Mouse (Mus musculus) brain, embryonic 14.5 days (tissue): Measurements from ENCODE around the gene Parvg. TPM values are rescaled to one million over a fixed set of nuclear protein-coding genes. Genes with fewer than 3 reads are reported as not detected.

Source experiments
- DNase-seq: peaks from one replicate; pipeline ENCODE4 v3.0.0-alpha.2; 2011; ENCODE audit warnings: low read depth
- CTCF ChIP-seq: fragments of 200-500 bp; IDR thresholded peaks from 2 replicates; pipeline ENCODE4 v1.5.1; 2012; ENCODE audit warnings: inconsistent platforms, mild to moderate bottlenecking, moderate library complexity, borderline replicate concordance; ENCODE audit not compliant: insufficient read depth, insufficient read length; ENCODE audit errors: extremely low read depth
- POLR2A ChIP-seq: fragments of 200-500 bp; IDR thresholded peaks from 2 replicates; pipeline ENCODE4 v1.6.1; 2012; ENCODE audit warnings: mild to moderate bottlenecking, inconsistent platforms, borderline replicate concordance; ENCODE audit not compliant: poor library complexity, insufficient read depth, insufficient read length, severe bottlenecking; ENCODE audit errors: extremely low read depth
- polyA plus RNA-seq: library from polyadenylated mRNA; depleted of rRNA; stranded (reverse); fragments of >200 nt; gene quantifications from 2 replicates; pipeline ENCODE4 v1.2.3, GENCODE M21; 2012; rRNA removed

The Parvg gene
- polyA plus RNA-seq, 1 experiment, result 1.3 TPM

DNA sequence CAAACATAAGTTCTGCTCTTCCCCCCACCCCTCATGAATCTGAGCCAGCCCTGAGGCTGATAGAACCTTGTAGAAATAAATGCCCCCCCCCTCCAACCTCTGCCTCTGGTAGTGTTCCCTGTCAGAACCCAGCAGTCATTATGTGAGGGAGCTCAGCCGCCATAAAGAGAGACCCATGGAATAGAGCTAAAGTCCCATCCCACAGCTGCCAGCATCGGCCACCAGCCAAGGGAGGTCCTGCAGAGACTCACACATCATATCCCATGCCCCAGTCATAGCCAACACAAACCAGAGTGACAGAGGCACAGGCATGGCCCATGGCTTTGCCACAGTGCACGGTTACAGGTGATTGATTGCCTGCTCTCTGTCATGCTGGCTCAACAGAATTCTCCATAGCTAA lies 40.9 kb downstream of the Parvg start:
- TF ChIP-seq POLR2A (no peak), CTCF (no peak)
- DNase-seq, result no peak

DNA sequence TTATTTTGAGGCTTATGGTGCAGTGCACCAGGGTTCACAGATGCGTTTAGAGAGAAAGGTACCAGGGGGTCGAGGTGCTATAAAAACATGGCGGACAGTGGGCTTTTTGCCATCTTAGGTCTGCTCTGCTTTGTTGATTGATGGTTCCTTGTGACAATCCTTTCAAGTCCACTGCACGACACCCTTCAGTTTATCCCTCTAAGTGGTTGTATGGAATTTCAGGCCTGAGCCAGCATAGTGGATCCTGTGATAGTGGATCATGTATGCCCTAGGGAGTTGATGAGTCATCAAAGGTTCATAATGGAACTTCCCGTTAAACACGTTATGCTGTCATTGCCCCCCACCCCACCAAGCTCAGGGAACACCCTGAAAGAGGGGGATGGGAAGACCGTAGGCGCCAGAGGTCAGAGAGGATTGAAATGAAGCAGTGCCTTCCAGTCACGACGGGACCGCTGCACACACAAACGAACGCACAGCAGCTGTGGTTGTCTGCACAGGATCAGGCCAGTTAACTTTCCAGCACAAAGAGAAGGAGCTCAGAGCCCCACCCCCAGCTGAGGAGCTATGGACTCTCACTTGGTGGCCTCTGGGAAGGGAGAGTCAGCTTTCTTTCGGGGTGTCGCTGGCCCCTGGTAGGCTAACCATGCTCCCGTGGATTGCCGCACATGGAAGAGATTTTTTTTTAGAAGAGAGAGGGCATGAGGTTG lies 42.0 kb downstream of the Parvg start:
- TF ChIP-seq CTCF (no peak), POLR2A (no peak)
- DNase-seq, result peak; percentile 43

- TF ChIP-seq CTCF, result no peak
- TF ChIP-seq POLR2A, result no peak
- peak; percentile 50 for DNase-seq
Measured at GRCm38 (mm10) chr15:84366574-84366989, 42.8 kb downstream of the Parvg start.

- no peak for DNase-seq
- TF ChIP-seq CTCF (no peak), POLR2A (no peak)
Measured at GRCm38 (mm10) chr15:84367402-84367801, 43.6 kb downstream of the Parvg start.

DNA sequence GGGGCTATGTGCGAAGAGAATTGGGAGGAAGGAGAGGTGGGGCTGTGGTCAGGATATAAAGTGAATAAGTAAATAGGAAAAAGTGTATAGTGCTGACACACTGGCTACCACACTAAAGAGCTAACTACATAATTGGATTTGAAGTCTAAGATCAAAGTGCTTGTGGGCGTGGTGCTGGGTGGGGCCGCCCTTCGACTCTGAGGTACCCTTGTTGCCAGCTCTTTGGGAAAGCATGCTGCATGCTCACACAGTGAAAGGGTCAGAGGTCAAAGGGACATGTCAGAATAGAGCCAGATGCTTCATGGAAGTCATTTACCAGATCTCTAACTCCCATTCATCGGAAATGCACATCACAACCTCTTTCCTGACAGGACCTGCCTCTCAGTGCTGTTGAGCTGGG lies 49.0 kb downstream of the Parvg start:
- DNase-seq, result no peak
- TF ChIP-seq POLR2A, result no peak

GRCm38 (mm10) chr15:84378734-84379133 lies 54.9 kb downstream of the Parvg start:
- DNase-seq, result no peak
- no peak for TF ChIP-seq POLR2A
- no peak for TF ChIP-seq CTCF

- TF ChIP-seq POLR2A (no peak), CTCF (no peak)
- no peak for DNase-seq
Measured at GRCm38 (mm10) chr15:84380181-84380580, 56.4 kb downstream of the Parvg start.

GRCm38 (mm10) chr15:84384066-84384465 lies 60.2 kb downstream of the Parvg start:
- TF ChIP-seq CTCF (no peak), POLR2A (no peak)
- DNase-seq, result no peak

- no peak for DNase-seq
- no peak for TF ChIP-seq POLR2A
- no peak for TF ChIP-seq CTCF
Measured at GRCm38 (mm10) chr15:84385995-84386565, 62.3 kb downstream of the Parvg start.

DNA sequence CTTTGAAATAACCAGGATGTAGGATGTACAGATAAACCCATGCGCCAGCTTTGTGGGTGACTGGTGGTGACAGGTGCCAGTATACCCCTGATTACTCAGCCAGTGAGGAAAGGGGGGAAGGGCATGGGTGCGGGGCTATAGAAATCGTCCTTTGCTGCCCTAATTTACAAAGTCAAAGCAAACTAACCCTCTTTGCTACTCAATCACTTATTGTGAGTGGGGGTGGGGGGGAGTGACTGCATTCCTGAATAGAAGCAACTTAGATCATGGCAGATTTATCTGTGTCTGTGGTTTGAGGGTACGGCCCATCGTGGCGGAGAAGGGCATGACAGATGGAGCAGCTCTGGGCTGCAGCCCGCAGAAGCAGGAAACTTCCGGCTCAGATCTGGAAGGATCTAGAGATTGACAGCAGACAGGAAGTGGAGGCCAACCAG lies 64.9 kb downstream of the Parvg start:
- TF ChIP-seq CTCF (no peak), POLR2A (no peak)
- DNase-seq, result no peak

DNA sequence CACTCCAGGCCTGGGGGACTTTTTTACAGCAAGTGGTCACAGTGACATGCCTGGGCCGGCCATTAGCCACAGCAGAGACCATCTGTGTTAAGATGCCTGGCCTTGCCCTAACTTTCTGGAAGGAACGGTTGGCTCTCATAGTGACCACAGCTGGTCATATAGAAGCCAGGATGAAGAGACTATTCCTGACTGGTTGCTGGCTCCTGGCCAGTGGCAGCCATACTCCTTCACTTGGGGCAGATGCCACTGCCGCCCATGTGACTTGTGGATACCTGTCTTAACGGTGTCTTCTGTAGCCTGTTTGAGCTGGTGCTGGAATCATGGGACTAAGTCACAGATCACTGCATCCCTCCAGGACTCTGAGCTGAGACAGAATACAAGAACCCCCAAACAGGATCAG lies 68.3 kb downstream of the Parvg start:
- TF ChIP-seq CTCF, result no peak
- TF ChIP-seq POLR2A, result no peak
- DNase-seq, result no peak

Other genes starting within 250 kb of the Parvg start
- 96.9 and 102 TPM in 2 replicates for gene Sult4a1, start 218.3 kb upstream of the Parvg start, polyA plus RNA-seq
- not detected in 2 replicates for gene Pnpla5, start 200.9 kb upstream of the Parvg start, polyA plus RNA-seq
- 9.2 and 12.4 TPM in 2 replicates for gene Pnpla3, start 156.2 kb upstream of the Parvg start, polyA plus RNA-seq
- gene Samm50, start 131.8 kb upstream of the Parvg start, polyA plus RNA-seq, result 18.7 and 30.8 TPM in 2 replicates
- 11.5 and 19.3 TPM in 2 replicates for gene Parvb, start 92.0 kb upstream of the Parvg start, polyA plus RNA-seq
- gene Shisal1, start 123.1 kb downstream of the Parvg start, polyA plus RNA-seq, result 28.5 and 36.5 TPM in 2 replicates
- 50.4 and 70.9 TPM in 2 replicates for gene Rtl6, start 233.8 kb downstream of the Parvg start, polyA plus RNA-seq